Mouse (Mus musculus) 3T3-L1 (cell line): Measurements from ENCODE around the gene Slc41a3.

Source experiments
- DNase-seq: peaks from one replicate; pipeline ENCODE4 v3.0.0-alpha.2; 2015; ENCODE audit warnings: low read depth, low spot score

Slc41a3 gene

GRCm38 (mm10) chr6:90604533-90605297 lies at the start of gene Slc41a3:
TSS of gene Slc41a3 (plus strand) at chr6:90604725.
- DNase-seq = peak; percentile 96

- DNase-seq = no peak
Measured at GRCm38 (mm10) chr6:90556534-90557058, 47.9 kb upstream of the Slc41a3 start.

DNA sequence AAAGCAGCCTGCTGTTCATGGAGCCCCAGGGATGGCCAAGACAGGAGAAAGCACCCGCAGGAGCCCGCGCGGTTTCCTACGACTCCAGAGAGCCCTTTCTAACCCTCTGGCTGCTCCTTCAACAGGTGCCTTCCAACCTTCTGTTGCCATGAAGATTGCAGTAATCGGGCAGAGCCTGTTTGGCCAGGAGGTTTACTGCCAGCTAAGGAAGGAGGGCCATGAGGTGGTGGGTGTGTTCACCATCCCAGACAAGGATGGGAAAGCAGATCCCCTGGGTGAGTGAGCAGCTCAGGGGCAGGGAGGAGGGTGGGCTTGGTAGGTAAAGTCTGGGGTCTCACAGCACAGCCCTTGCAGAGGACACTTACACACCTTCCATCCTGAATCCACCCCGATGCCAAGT lies 47.4 kb upstream of the Slc41a3 start:
- no peak for DNase-seq

DNA sequence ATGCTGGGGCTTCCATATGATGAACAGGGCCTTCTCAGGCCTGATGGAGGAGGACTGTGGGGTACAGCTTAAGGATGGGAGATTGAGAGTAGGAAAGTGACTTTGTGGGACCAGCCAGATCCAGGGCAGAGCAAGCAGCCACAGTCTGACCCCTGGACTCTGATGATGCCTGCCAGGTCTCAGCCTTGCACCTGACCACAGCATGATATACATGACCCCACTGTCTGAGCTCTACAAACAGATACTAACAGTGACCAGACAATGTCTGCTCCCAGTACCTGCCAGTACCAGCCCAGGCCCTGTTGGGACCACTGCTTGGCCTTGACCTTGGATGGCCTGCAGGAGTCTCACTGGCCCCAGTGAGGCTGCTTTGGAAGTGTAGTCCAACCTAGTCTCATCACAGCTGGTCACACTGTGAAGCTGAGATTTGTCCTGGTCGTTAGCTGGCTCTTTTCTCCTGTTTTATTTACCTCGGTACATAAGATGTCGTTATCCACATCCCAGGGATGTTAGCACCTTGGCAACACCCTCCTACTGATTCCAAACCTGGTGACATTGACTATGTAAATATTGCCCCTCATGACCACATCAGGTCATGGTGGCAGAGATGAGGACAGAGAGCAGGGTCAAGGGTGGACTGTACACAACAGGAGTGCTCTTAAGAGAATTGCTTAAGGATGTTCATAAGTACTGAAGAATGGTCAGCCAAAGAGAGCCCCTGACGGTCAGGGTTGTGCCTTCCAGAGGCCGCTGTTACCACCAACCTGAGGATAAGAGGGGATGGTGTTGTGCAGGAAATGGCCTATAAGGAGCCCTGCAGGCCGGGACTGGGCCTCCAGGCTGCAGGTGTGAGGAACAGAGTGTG lies 46.5 kb upstream of the Slc41a3 start:
- no peak for DNase-seq

DNA sequence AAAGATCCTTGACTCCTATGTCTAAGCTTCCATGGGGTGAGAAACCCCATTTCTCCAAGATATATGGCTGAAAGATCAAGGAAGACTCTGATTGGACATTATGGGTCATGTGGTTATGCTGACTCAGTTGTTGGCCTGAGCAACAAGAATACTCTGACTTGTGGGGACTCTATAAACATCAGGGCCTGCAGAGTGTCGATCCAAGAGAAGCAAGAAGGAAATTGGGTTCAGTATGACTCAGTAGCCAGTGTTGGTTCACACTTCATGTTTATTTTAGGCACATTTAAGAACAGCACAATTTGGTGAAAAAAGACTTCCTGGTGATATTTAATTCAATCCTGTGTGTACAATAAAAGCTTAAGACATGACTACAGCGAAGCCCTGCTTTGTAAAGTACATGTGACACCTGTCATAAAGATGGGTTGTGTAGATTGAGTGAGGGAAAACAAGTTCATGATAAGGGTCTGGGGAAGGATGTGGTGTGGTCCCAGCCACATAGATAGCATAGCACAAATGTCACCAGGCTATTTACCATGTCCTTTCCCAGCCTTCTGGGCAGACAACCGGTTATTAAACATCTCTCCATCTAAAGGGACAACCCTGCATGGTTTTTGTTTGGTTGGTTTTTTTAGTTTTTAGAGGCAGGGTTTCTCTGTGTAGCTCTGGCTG lies 44.0 kb upstream of the Slc41a3 start:
- peak; percentile 54 for DNase-seq

DNA sequence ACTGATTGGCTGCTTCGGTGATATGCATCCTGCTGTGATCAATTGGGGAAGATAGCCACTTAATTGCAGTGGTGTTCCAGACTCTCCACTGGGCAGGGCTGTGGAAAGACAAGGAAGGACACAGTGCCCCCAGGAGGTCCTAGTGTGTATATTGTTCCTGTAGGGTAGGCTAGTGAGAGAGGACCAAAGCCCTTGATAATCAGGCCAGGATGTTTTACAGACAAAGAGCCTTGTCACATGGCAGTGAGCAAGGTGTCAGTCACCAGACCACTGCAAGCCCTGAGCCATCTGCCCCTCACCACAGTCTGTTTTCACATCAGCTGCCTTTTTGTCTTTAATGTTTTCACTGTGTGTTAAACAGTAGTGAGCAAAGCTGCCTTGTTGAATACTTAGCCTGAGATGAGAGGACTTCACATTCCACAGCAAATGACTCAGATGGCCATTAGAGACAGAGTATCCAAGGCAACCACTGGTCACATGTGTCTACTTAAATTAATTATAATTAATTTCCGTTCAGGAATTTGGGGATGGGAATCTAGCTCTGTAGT lies 43.2 kb upstream of the Slc41a3 start:
- peak; percentile 60 for DNase-seq

GRCm38 (mm10) chr6:90564240-90564639 lies 40.3 kb upstream of the Slc41a3 start:
- DNase-seq = no peak

- peak; percentile 73 for DNase-seq
Measured at GRCm38 (mm10) chr6:90565357-90566215, 38.9 kb upstream of the Slc41a3 start.

DNA sequence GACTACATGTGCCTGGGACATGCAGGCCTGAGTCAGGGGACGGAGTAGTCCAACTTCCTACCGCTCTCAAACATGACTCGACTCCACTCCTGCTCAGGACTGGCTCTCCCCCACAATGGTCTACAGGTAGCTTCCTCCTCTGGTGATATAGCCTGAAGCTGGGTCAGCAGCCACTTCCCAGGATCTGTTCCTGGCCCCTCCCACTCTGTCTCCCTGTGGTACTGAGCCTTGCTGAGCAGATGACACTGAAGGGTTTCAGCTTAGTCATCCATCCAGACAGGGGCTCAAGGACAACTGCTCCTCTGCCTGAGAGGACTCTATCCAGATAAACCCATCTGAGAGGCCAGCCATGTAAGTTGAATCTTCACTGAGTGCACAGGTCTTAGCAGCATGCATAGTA lies 37.0 kb upstream of the Slc41a3 start:
- DNase-seq = no peak

GRCm38 (mm10) chr6:90567928-90568327 lies 36.6 kb upstream of the Slc41a3 start:
- no peak for DNase-seq

DNA sequence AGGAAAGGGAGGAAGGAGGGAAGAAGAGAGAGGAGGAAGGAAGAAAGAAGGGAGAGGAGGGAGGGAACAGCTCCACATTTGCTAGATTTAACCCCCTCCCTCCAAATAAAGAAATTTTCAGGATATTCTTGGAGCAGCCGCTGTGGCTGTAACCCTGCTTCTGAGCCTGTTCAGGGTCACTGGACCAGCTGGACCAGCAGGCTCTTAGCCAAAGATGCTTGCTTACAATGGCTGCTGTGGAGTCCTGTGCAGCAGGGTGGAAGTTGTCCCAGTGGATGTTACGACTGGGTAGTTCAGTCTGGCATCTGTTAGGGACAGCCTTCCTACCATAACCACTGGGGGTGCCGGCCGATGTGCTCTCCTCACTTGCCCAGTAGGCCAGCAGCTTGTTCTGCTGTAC lies 35.8 kb upstream of the Slc41a3 start:
- no peak for DNase-seq

DNA sequence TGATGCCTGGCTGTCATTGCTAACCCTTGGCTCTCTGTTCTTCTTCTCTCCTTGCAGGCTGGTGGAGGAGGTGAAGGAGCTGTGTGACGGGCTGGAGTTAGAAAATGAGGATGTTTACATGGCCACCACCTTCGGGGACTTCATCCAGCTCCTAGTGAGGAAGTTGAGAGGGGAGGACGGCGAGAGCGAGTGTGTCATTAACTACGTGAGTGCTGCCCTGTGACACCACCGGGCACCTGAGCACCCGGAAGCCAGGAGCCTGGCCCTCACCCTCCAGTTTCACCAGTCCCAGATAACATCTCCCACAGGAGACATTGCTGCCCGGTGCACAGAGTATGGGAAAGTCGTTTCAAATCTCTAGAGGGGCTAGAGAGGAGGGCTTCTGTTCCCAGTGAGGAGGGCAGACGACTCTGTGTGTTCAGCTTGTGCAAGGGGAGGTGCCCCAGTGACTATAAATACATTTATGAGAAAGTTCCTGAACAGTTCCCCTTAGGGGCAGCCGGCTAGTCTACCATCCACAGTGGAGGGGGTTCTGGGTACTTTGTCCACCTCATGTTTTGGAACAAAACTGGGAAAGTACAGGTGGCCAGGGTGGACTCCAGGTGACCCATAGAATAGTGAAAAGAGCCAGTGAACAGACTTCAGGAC lies 34.7 kb upstream of the Slc41a3 start:
- no peak for DNase-seq

DNA sequence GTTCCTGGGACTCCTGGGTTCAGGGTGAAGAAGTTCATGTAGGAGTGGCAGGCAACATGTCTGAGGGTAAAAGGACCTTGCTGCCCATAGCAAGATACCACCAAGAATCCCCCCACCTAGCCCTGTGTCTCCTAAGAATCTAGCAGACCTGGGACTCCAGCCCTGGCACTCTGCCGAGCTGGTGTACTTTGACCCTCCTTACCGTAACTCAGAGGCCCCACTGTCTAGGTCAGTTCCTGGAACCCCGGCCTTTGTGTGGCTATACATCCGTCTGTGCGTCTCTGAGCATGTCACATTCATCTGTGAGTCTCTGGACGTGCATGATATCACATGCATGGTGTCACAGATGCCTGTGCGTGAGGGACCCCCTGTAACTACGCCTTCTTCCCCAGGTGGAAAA lies 34.1 kb upstream of the Slc41a3 start:
- no peak for DNase-seq

DNA sequence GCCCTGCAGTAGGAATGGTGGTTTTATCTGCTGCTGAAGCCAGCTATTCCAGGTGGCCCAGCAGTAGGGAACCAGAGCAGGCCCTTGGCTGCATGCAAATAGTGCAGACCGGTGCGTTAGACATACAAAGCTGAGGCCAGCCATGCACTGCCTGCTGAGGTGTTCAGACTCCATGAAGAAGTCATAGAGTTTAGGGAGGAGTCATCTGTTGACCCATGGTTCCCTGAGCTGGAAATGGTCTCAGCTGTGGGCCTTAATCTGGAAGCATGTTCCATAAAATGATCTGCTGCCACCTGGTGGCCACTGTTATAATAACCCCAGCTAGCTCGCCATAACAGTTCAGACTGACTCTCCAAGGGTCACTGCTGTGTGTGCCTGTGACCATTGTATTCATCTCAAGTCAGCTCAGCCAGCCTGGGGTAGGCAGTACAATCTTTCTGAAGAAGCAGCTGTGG lies 29.2 kb upstream of the Slc41a3 start:
- DNase-seq = peak; percentile 92

- peak; percentile 28 for DNase-seq
Measured at GRCm38 (mm10) chr6:90578174-90578573, 26.4 kb upstream of the Slc41a3 start.

DNA sequence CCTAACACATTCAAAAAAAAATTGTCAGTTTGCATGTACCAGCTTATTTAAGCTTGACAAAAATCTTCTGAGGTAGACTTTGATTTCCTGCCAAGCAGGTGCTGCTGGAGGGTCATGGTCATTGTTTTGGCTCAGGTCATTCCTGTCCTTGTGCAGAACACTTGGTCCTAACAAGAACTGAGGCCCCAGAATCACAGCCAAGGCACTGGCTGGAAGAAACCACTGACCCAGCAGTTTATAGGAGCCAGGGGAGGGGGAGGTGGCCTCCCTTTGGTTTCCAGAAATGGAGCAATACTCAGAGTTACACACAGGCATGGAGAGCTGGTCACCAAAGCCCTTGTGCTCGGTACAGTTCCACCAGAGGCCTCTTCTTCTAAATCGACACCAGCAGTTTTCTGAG lies 22.2 kb upstream of the Slc41a3 start:
- no peak for DNase-seq

GRCm38 (mm10) chr6:90588113-90588512 lies 16.4 kb upstream of the Slc41a3 start:
- DNase-seq = peak; percentile 87

- DNase-seq = no peak
Measured at GRCm38 (mm10) chr6:90590707-90591106, 13.8 kb upstream of the Slc41a3 start.

- no peak for DNase-seq
Measured at GRCm38 (mm10) chr6:90594972-90595371, 9.6 kb upstream of the Slc41a3 start.

DNA sequence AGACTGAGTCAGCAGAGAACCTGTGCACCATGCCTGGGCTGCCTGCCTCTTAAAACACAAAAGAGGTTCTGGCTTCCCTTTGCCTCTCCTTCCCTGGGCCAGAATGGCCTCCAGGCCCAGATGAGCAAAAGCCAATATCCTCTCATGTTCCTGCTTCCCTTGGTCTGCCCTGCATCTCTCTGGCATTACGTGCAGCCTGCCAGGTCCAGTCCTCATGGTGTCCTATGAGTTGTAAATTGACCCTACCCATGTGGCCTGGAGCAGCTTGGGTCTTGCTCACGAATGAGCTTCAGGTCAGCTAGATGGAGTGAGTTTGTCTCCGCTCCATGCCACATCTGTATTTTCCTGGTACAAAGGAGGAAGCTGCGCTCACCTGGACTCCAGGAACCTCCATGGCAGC lies 7.5 kb upstream of the Slc41a3 start:
- DNase-seq = no peak
